Mouse (Mus musculus): ENCODE measurements around the gene Tapt1.

DNA sequence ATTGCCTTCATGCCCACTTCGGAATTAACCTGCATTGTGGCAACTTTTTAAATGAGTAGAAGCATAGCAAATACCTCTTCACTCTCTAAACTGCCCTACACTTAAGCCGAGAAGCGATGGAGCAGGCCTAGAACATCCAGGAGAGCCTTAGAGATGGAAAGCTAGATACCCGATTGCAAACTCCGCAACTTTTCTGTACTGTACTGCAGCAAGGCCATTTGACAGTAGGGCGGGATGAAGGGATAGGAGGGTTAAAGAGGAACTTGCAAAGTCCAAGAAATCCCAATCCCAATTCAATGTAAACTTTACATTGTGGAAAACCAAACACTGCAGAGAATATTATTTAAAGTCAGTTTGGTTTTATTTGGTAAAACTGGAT lies 1.0 kb upstream of the Tapt1 start:
- TF ChIP-seq GATA1 (IDR thresholded peaks at IDR 0.05; ENCODE audit: low read length) (no peak), TAL1 (IDR thresholded peaks at IDR 0.05; ENCODE audit: low read length) (no peak)

All from erythroblast, embryonic 14.5 days (primary cell).